Mouse (Mus musculus) gonadal fat pad, adult 2 months (tissue): Measurements from ENCODE around the gene Spred3. TPM values are rescaled to one million over a fixed set of nuclear protein-coding genes. Genes with fewer than 3 reads are reported as not detected.

Source experiments
- DNase-seq: peaks from one replicate; pipeline ENCODE4 v3.0.0-alpha.2; 2012; ENCODE audit warnings: low read depth
- polyA plus RNA-seq: library from polyadenylated mRNA; depleted of rRNA; stranded (reverse); fragments of >200 nt; gene quantifications from 2 replicates; pipeline ENCODE4 v1.2.3, GENCODE M21; 2012; rRNA removed

Gene Spred3
- polyA plus RNA-seq, 1 experiment: 4.1 TPM

GRCm38 (mm10) chr7:29128725-29129124 is 41.5 kb downstream of the Spred3 start:
- no peak for DNase-seq

- DNase-seq: no peak
Measured at GRCm38 (mm10) chr7:29126173-29126915, 43.9 kb downstream of the Spred3 start.

GRCm38 (mm10) chr7:29124970-29125369 is 45.2 kb downstream of the Spred3 start, which contains the start of gene Ryr1:
Gene Ryr1 (minus strand): TSS chr7:29125179.
- DNase-seq: no peak

- DNase-seq: no peak
Measured at GRCm38 (mm10) chr7:29123531-29124358, 46.5 kb downstream of the Spred3 start.

- no peak for DNase-seq
Measured at GRCm38 (mm10) chr7:29122821-29123220, 47.4 kb downstream of the Spred3 start.

GRCm38 (mm10) chr7:29119526-29119925 is 50.7 kb downstream of the Spred3 start:
- DNase-seq: no peak

GRCm38 (mm10) chr7:29118142-29118851 is 51.9 kb downstream of the Spred3 start:
- no peak for DNase-seq

- peak; percentile 27 for DNase-seq
Measured at GRCm38 (mm10) chr7:29108992-29109955, 60.9 kb downstream of the Spred3 start.

Other genes with a start within 250 kb of the Spred3 start
- 311 and 323 TPM in 2 replicates for gene Actn4, start 208.1 kb downstream of the Spred3 start, polyA plus RNA-seq
- gene Eif3k, start 188.5 kb downstream of the Spred3 start, polyA plus RNA-seq: 309 and 336 TPM in 2 replicates
- 6.2 and 6.6 TPM in 2 replicates for gene Map4k1, start 188.4 kb downstream of the Spred3 start, polyA plus RNA-seq
- 0.16 and 0.32 TPM in 2 replicates for gene Ryr1, start 45.2 kb downstream of the Spred3 start, polyA plus RNA-seq
- gene Rasgrp4, start 35.6 kb downstream of the Spred3 start, polyA plus RNA-seq: 4.7 and 7.6 TPM in 2 replicates
- 27.6 and 28.2 TPM in 2 replicates for gene Fam98c, start 14.2 kb downstream of the Spred3 start, polyA plus RNA-seq
- gene Ggn, start 201 bp downstream of the Spred3 start, polyA plus RNA-seq: 1.8 and 2.3 TPM in 2 replicates
- gene Psmd8, start 10.3 kb upstream of the Spred3 start, polyA plus RNA-seq: 200 and 214 TPM in 2 replicates
- 5.9 and 7.1 TPM in 2 replicates for gene Catsperg1, start 43.6 kb upstream of the Spred3 start, polyA plus RNA-seq
- 7.4 and 8.2 TPM in 2 replicates for gene Kcnk6, start 62.1 kb upstream of the Spred3 start, polyA plus RNA-seq
- gene Yif1b, start 67.9 kb upstream of the Spred3 start, polyA plus RNA-seq: 156 and 161 TPM in 2 replicates
- 1.8 and 2.1 TPM in 2 replicates for gene 2200002D01Rik, start 78.1 kb upstream of the Spred3 start, polyA plus RNA-seq
- 453 and 777 TPM in 2 replicates for gene Spint2, start 111.5 kb upstream of the Spred3 start, polyA plus RNA-seq
- 21.3 and 30.8 TPM in 2 replicates for gene Ppp1r14a, start 118.9 kb upstream of the Spred3 start, polyA plus RNA-seq
- gene Dpf1, start 133.5 kb upstream of the Spred3 start, polyA plus RNA-seq: 2.2 and 2.8 TPM in 2 replicates